Mouse (Mus musculus) right cerebral cortex, adult 2 months (tissue): ENCODE measurements around the gene Lig1.
A peak's percentile ranks its signal among the peaks of the same experiment; 100 is the strongest.

Experiments used
- DNase-seq, 2 experiments: peaks; one replicate each; pipeline ENCODE4 v3.0.0; 2021 to 2022; ENCODE audit warnings: low spot score in 2 of 2

Gene Lig1

GRCm38 (mm10) chr7:13310493-13311199 is 33.6 kb downstream of the Lig1 start:
- no peak for DNase-seq

DNA sequence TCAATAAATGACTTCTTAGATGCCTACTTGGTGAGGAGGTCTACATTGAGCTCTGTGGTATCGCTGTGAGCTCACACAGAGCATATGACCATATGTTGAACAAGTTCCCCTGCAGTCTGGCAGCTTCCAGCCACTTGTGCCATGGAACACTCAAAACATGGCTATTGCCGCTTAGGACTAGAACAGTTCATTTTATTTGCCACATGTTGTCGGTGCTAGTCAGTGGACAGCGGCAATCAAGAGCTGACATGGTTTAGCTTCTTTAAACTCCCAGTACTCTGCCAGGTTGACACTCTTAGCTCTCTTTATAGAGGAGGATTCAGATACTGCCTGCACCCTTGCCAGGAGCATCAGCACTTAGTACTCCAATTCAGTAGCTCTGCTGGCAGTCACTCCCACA is 34.3 kb downstream of the Lig1 start:
- no peak for DNase-seq

DNA sequence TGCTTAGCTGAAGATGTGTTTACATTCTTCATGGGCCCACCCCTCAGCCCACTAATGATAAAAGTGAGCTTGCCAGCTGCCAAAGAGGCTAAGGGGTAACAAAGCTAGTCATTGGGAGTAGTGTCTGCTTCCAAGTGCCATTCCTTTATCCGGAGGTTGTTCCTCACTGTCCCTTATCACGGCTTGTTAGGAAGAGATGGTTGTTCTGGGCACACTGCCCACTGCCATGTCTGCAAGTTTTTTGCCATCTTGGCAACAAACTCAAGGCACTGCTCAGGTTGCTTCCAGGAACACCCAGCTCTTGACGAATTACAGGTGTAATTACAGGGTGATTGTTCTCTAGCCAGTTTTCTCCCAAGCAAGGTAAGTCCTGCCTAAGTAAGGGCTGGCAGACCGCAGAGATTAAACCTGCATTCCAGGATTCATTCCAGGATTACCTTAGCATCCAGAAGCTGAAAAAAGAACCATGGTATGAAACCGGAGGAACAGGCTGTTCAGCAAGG is 37.1 kb downstream of the Lig1 start:
- no peak for DNase-seq

GRCm38 (mm10) chr7:13321424-13321823 is 44.3 kb downstream of the Lig1 start:
- DNase-seq: no peak

- no peak for DNase-seq
Observed at GRCm38 (mm10) chr7:13324316-13324715, 47.2 kb downstream of the Lig1 start, which contains the start of gene Pla2g4c. Gene Pla2g4c (plus strand): TSS chr7:13324655.

GRCm38 (mm10) chr7:13330575-13330974 is 53.5 kb downstream of the Lig1 start:
- no peak for DNase-seq

- DNase-seq: peak; percentile 52 to 68
Observed at GRCm38 (mm10) chr7:13355943-13356342, 78.9 kb downstream of the Lig1 start.
